Mouse (Mus musculus): ENCODE measurements around the gene Polr3b.
A peak's percentile ranks its signal among the peaks of the same experiment; 100 is the strongest.

Polr3b gene

GRCm38 (mm10) chr10:84760118-84761111 is 138.3 kb downstream of the Polr3b start:
- DNase-seq (ENCODE audit: low spot score): peak; percentile 26

GRCm38 (mm10) chr10:84768766-84769165 is 146.7 kb downstream of the Polr3b start:
- no peak for DNase-seq (ENCODE audit: low spot score)

- DNase-seq (ENCODE audit: low spot score): no peak
These were observed 150.5 kb downstream of the Polr3b start for GRCm38 (mm10) chr10:84772380-84773130.

GRCm38 (mm10) chr10:84773889-84774288 is 151.8 kb downstream of the Polr3b start:
- DNase-seq (ENCODE audit: low spot score): no peak

- no peak for DNase-seq (ENCODE audit: low spot score)
These were observed 152.5 kb downstream of the Polr3b start for GRCm38 (mm10) chr10:84774573-84774972.
